Mouse (Mus musculus) cerebellum, adult 8-10 months (tissue): ENCODE results near the gene Dpep1.
A peak's percentile ranks its signal among the peaks of the same experiment; 100 is the strongest.
"Not testable (repeated sequence)": the region's sequence is repeated elsewhere in the genome, so short reads cannot be mapped to it uniquely, and the experiment has no call there.

ENCODE experiments used
- DNase-seq: peaks from one replicate; pipeline ENCODE4 v3.0.0; 2022

Gene Dpep1

GRCm38 (mm10) chr8:123185566-123186409 is at the start of gene Dpep1:
Gene Dpep1, plus strand, starts transcription at chr8:123186242.
- no peak for DNase-seq

GRCm38 (mm10) chr8:123136287-123136686 is 49.8 kb upstream of the Dpep1 start:
- no peak for DNase-seq

- no peak for DNase-seq
Measured at GRCm38 (mm10) chr8:123137645-123138077, 48.4 kb upstream of the Dpep1 start.

GRCm38 (mm10) chr8:123138741-123139140 is 47.3 kb upstream of the Dpep1 start:
- DNase-seq = no peak

DNA sequence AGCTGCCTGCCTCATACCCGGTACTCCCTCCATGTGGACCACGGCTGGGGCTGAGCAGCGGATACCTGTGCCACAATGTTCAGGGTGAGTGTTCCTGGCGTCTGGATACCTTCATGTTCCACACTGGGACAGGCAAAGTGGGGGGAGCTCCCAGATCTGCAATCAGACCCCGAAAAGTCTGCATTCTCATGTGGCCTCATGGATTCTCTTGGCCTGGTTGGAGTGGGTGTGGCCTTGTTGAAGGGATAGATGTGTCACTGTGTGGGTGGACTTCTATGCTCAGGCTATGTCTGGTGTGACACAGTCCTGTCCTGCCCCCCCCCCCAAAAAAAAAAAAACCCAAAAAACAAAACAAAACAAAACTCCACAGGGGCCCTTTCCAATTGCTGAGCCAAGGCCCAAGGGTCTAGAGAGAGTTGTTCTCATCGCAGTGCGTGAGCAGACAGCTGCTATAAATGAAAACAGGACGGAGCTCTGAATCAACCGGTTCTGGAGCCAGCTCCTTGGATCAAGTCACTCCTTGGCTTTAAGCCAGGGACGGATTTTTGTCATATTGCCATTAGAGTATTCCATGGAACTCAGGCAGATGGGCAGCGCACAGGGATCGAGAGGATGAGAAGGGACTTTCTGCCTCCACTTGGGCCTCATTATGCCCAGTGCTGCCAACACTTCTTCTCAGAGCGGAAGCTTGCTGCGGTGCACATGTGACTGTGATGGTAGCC is 44.1 kb upstream of the Dpep1 start:
- peak; percentile 81 for DNase-seq

- no peak for DNase-seq
Measured at GRCm38 (mm10) chr8:123145279-123145678, 40.8 kb upstream of the Dpep1 start.

DNA sequence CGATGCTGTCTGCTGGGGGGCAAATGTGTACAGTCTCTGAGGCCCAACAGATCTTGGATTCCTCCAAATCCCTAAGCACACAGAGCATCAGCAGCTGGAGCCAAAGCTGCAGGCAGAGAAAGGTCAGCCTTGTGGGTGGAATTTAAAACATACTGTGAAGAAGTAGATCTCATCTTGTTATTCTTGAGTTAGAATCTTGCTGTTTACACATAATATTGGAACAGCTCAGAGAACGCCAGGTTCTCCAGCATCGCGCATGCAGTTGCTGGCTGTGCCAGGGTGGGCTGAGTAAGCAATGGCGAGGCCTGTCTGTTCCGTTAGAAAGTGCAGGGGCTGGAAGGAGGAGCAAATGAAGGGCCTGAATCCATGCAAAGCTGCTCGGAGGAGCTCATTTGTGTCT is 39.7 kb upstream of the Dpep1 start:
- DNase-seq = no peak

GRCm38 (mm10) chr8:123150737-123151171 is 35.3 kb upstream of the Dpep1 start:
- no peak for DNase-seq

DNA sequence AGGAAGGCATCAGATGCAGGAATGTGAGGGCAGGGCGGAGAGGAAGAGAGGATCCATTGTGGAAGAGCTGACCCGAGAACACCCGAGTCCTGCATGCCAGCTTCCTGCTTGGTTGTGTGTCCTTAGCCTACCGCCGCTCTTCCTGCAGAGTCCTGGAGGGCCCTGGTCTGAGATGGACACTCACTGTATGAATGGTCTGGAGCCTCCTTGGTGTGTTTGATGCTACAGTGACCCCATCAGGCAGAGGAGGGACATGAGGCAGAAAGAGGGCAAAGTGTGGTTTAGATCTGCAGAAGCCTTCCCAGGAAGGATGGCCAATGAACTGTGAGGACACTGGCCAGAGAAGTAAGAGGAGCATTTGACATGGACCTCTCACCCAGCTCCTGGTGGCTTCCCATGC is 30.9 kb upstream of the Dpep1 start:
- peak; percentile 17 for DNase-seq

- no peak for DNase-seq
Measured at GRCm38 (mm10) chr8:123156070-123156773, 29.8 kb upstream of the Dpep1 start.

DNA sequence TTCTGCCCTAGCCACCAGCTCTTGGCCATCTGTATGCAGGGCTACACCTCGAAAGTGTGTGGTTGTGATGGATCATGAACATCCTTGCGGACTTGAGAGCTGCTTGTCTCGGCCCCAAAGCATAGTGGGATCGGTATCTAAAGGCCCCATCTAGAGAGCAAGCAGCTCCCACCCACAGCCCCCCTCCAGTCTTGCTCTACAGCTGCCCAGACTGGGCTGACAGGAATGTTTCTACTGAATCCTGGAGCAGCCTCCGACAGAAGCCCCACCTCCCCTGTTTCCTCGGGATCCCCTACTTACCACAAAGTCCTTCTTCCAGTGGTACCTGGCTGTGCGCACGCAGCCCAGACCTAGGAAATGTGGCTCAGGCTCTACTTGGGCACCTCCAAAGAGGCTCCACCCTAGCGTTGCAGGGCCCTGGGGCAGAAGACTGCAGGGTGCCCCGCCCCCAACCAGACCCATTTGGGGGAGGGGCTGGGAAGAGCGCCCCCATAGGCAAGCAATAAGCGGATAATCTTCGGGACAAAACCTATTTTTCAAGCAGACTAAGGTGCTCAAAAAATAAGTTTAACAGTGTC is 28.1 kb upstream of the Dpep1 start, which contains the start of gene Sult5a1:
Gene Sult5a1, minus strand, starts transcription at position 428 of the 578 bp plus-strand sequence.
- no peak for DNase-seq

GRCm38 (mm10) chr8:123181391-123181790 is 4.7 kb upstream of the Dpep1 start:
- no peak for DNase-seq

DNA sequence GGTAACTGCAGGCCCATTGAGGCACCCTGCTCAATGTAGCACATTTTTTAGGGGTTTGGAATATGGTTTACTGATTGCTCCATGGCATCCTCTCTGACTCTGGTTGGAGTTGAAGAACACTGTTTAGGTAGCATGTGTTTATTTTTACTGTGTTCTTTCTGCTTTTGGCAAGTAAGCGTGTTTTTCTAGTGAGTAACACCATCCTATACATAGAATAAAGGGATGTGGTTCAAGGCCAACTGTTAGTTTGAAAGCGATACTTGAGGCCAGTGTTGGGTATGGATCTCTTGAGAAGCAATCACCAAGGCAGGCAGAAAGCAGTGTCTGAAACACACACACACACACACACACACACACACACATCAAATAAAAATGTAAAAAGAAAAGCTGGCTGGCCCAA is 2.0 kb downstream of the Dpep1 start:
- DNase-seq = no peak

- no peak for DNase-seq
Measured at GRCm38 (mm10) chr8:123188841-123189240, 2.8 kb downstream of the Dpep1 start.

DNA sequence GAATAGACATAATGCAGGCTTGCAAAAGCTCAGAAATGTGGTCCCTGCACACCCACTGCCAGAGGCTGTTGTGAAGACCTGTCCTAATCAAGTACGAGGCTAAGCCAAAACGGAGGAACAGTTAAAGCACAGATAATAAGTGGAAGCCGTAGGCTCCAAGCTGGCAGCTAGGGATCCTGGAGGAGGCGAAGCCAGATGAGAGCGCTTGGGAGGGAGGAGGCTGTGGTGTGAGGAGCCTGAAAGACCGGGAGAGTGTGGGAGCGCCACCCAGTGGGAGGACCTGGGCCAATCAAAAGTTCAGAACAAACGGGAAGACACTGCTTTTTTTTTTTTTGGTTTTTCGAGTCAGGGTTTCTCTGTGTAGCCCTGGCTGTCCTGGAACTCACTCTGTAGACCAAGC is 4.6 kb downstream of the Dpep1 start:
- peak; percentile 37 for DNase-seq

- DNase-seq = no peak
Measured at GRCm38 (mm10) chr8:123191908-123192307, 5.9 kb downstream of the Dpep1 start.

- DNase-seq = no peak
Measured at GRCm38 (mm10) chr8:123193771-123194170, 7.7 kb downstream of the Dpep1 start.

DNA sequence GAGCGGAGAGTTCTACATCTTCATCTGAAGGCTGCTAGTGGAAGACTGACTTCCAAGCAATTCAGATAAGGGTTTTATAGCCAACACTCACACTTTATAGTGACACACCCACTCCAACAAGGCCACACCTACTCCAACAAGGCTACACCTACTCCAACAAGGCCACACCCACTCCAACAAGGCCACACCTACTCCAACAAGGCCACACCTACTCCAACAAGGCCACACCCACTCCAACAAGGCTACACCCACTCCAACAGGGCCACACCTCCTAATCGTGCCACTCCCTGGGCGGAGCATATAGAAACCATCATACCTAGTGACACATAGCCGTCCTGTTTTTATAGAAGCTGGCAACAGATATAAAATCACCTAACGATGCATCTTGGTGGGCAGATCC is 11.0 kb downstream of the Dpep1 start:
- not testable (repeated sequence) for DNase-seq

DNA sequence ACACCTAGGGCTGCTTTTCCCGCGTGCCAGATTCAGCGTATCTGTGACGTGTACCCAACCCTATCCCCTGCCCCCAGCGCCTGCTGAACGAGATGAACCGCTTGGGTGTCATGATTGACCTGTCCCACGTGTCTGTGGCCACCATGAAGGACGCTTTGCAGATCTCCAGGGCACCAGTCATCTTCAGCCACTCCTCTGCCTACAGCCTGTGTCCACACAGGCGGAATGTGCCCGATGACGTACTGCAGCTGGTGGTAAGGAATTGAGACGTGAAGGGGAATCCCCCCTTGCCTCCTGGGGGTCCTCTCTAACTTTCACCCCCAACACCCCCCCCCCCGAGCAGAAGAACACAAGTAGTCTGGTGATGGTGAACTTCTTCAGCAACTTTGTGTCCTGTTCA is 13.8 kb downstream of the Dpep1 start:
- DNase-seq = no peak

GRCm38 (mm10) chr8:123202288-123202687 is 16.2 kb downstream of the Dpep1 start:
- DNase-seq = peak; percentile 68

GRCm38 (mm10) chr8:123203571-123203970 is 17.5 kb downstream of the Dpep1 start:
- DNase-seq = no peak

DNA sequence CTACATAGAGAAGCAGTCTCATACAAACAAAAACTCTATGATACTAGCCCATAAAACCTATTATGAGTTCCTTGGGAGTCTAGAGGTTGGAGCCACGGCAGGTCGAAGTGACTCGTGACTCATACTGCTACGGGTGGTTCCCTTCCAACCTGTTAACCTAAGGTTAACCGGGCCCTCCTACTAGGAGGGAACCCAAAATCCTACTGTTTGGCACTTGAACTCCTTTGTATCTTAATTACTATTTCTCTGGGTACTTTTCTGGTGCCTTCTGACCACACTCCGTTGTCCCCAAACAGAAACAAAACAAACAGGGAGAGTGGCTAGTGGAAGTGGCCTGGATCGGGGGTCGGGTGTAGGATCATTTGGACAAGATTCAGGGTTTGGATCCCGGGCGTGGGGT is 25.8 kb downstream of the Dpep1 start:
- DNase-seq = no peak
